Mouse (Mus musculus) heart, postnatal 14 days (tissue): Measurements from ENCODE around the gene Cdc6. TPM values are rescaled to one million over a fixed set of nuclear protein-coding genes. Genes with fewer than 3 reads are reported as not detected.
"Not testable (repeated sequence)": the region's sequence is repeated elsewhere in the genome, so short reads cannot be mapped to it uniquely, and the experiment has no call there.

Source experiments
- DNase-seq, 2 experiments: peaks; one replicate each; pipeline ENCODE4 v3.0.0; 2021 to 2022
- intact Hi-C: fragments of 180-260 bp; cut with DNase I; formaldehyde crosslinking; loops from one replicate; pipeline ENCODE4 v1.15.1; 2025
- total RNA-seq, 2 experiments: library from RNA; stranded (reverse); gene quantifications; 2 replicates each; pipeline ENCODE4 v1.2.3; 2021

Cdc6 gene
- total RNA-seq, 2 experiments from 2014 or later, result 0.72 to 2.2 TPM

- intact Hi-C loops, result no loop called here
Measured at GRCm38 (mm10) chr11:98905583-98905982, 2.0 kb upstream of the Cdc6 start.

GRCm38 (mm10) chr11:98907063-98907436 is 551 bp upstream of the Cdc6 start:
- DNase-seq, result no peak
- intact Hi-C loops, result no loop called here

More at GRCm38 (mm10) chr11:98905583-98905982, 2.0 kb upstream of the Cdc6 start:
- no peak for DNase-seq

GRCm38 (mm10) chr11:98909654-98910053 is 2.1 kb downstream of the Cdc6 start:
- DNase-seq, result peak; percentile 66 to 77
- intact Hi-C loops, result loop anchor here (1.0 to 2.0 kb wide), 2 partner anchors 50 to 209 kb away; partner anchors contain the start of gene Csf3

GRCm38 (mm10) chr11:98910415-98910814 is 2.8 kb downstream of the Cdc6 start:
- intact Hi-C loops, result no loop called here
- DNase-seq, result peak in 1 of 2 experiments; percentile 48

- DNase-seq, result no peak
- intact Hi-C loops, result no loop called here
Measured at GRCm38 (mm10) chr11:98911498-98911897, 3.9 kb downstream of the Cdc6 start.

GRCm38 (mm10) chr11:98914196-98914595 is 6.6 kb downstream of the Cdc6 start:
- intact Hi-C loops, result no loop called here
- no peak for DNase-seq

GRCm38 (mm10) chr11:98916376-98916775 is 8.8 kb downstream of the Cdc6 start:
- intact Hi-C loops, DNase-seq: not testable (repeated sequence)

GRCm38 (mm10) chr11:98917428-98918005 is 9.9 kb downstream of the Cdc6 start:
- intact Hi-C loops, result loop anchor here (2.0 kb wide), 1 partner anchor 231 kb away; no protein-coding TSS in a partner anchor
- DNase-seq, result peak; percentile 20 to 42

- peak; percentile 41 to 49 for DNase-seq
- intact Hi-C loops, result loop anchor here (2.0 kb wide), 1 partner anchor 231 kb away; no protein-coding TSS in a partner anchor
Measured at GRCm38 (mm10) chr11:98918231-98918630, 10.6 kb downstream of the Cdc6 start.

- no peak for DNase-seq
- intact Hi-C loops, result loop anchor here (2.0 kb wide), 1 partner anchor 230 kb away; no protein-coding TSS in a partner anchor
Measured at GRCm38 (mm10) chr11:98919009-98919408, 11.4 kb downstream of the Cdc6 start.

GRCm38 (mm10) chr11:98921813-98922212 is 14.2 kb downstream of the Cdc6 start:
- peak; percentile 69 to 75 for DNase-seq

GRCm38 (mm10) chr11:98922307-98922706 is 14.7 kb downstream of the Cdc6 start:
- peak; percentile 74 to 80 for DNase-seq
- intact Hi-C loops, result loop anchor here (1.0 to 5.0 kb wide), 2 partner anchors 50 to 115 kb away; no protein-coding TSS in a partner anchor

More at GRCm38 (mm10) chr11:98921813-98922212, 14.2 kb downstream of the Cdc6 start:
- intact Hi-C loops, result loop anchor here (1.0 to 5.0 kb wide), 2 partner anchors 50 to 115 kb away; no protein-coding TSS in a partner anchor

GRCm38 (mm10) chr11:98922851-98923711 is 15.5 kb downstream of the Cdc6 start:
- peak; percentile 37 to 51 for DNase-seq
- intact Hi-C loops, result loop anchor here (1.0 to 5.0 kb wide), 2 partner anchors 49 to 114 kb away; no protein-coding TSS in a partner anchor

GRCm38 (mm10) chr11:98924633-98925175 is 17.1 kb downstream of the Cdc6 start:
- peak; percentile 5 to 8 for DNase-seq
- intact Hi-C loops, result loop anchor here (5.0 kb wide), 1 partner anchor 113 kb away; no protein-coding TSS in a partner anchor

- intact Hi-C loops, result no loop called here
Measured at GRCm38 (mm10) chr11:98925265-98925721, 17.7 kb downstream of the Cdc6 start.

GRCm38 (mm10) chr11:98925868-98926311 is 18.3 kb downstream of the Cdc6 start:
- intact Hi-C loops, result no loop called here
- DNase-seq, result peak; percentile 30 to 53

More at GRCm38 (mm10) chr11:98925265-98925721, 17.7 kb downstream of the Cdc6 start:
- DNase-seq, result peak; percentile 24 to 61

- no peak for DNase-seq
- intact Hi-C loops, result no loop called here
Measured at GRCm38 (mm10) chr11:98926553-98926952, 19.0 kb downstream of the Cdc6 start.

GRCm38 (mm10) chr11:98927438-98928076 is 20.0 kb downstream of the Cdc6 start, which contains the start of gene Rara:
Rara (plus strand) TSS chr11:98927818.
- peak in 1 of 2 experiments; percentile 21 for DNase-seq
- intact Hi-C loops, result no loop called here

- intact Hi-C loops, result no loop called here
- DNase-seq, result peak; percentile 7 to 9
Measured at GRCm38 (mm10) chr11:98928186-98928893, 20.7 kb downstream of the Cdc6 start.
